Mouse (Mus musculus): ENCODE data around the gene Slc39a11. TPM values are rescaled to one million over a fixed set of nuclear protein-coding genes. Genes with fewer than 3 reads are reported as not detected.

Slc39a11 gene
- polyA plus RNA-seq, 1 experiment from 2014 or later: 42.2 TPM

DNA sequence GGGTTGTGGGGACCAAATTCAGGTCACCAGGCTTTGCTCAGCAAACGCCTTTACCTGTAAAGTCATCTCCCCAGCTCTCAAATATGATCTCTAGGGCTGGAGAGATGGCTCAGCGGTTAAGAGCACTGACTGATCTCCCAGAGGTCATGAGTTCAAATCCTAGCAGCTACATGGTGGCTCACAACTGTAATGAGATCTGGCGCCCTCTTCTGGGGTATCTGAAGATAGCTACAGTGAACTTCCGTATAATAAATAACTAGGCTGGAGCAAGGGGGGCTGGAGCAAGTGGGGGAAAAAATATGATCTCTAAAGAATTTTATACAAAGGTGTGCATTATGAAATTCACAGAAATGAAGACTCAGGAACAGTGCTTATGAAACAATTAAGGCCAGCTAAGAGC is 22.1 kb downstream of the Slc39a11 start:
- Histone ChIP-seq H3K27ac (replicated peaks) (no peak overlapping the region), H3K4me1 (0 out of 2 replicates have a peak, but pooled peaks cover 3% of the 10 kb centered on the region), H3K4me3 (no peak overlapping the region), H3K36me3 (peaks cover 10% of the 10 kb centered on the region), H3K9ac (replicated peaks) (no peak overlapping the region), H3K9me3 (no peaks in the 10 kb centered on the region), H3K4me2 (replicated peaks) (no peak overlapping the region), H3K27me3 (no peaks in the 10 kb centered on the region)
- WGBS: 52% methylated on average over 4 of the region's 4 CpGs
- no peak for ATAC-seq (replicated peaks)

DNA sequence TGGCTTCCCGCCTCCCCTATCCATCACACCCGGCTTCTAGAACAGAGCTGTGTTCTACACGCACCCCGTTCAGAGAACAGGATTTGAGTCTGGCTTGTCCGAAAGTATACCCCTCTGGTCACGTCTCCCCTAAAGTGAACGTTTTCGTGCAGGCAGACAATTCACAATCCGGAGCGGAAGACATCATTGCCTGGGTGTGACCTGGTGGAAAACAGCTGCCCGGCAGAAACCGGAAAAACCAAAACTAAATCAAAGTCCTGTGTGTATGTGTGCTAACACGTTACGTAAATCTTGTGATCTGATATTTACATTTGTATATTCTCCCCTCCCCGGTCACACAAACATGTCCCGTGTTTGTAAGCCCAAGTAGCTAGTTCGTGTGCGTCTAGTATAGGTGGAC is 24.4 kb downstream of the Slc39a11 start:
- 94% methylated on average over 18 of the region's 18 CpGs for WGBS
- H3K9ac ChIP-seq (replicated peaks): no peak overlapping the region
- H3K27ac ChIP-seq (replicated peaks): no peak overlapping the region
- peaks cover 10% of the 10 kb centered on the region for H3K36me3 ChIP-seq
- no peak overlapping the region for H3K4me2 ChIP-seq (replicated peaks)
- ATAC-seq (replicated peaks): no peak
- no peaks in the 10 kb centered on the region for H3K27me3 ChIP-seq
- no peaks in the 10 kb centered on the region for H3K9me3 ChIP-seq
- H3K4me1 ChIP-seq: peaks cover 14% of the 10 kb centered on the region; the same call in 1 of the 2 replicates
- H3K4me3 ChIP-seq: no peak overlapping the region

DNA sequence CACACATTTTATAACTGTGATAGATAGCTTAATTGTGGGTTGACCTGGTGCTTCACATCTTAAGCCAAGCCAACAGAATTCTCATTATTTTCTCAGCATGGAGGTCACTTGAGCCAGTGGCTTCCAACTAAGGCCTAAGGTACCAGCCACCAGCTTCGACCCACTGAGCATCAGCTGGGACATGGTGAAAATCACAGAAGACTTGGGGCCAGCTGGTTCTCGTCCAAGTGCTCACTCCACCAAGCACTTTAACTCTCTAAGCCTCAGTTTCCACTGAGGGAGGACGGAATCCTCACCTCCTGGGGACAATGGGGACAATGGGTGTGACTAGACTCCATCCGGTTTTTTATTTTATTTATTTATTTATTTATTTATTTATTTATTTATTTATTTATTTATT is 27.9 kb downstream of the Slc39a11 start:
- no peaks in the 10 kb centered on the region for H3K27me3 ChIP-seq
- H3K27ac ChIP-seq (replicated peaks): no peak overlapping the region
- H3K9me3 ChIP-seq: no peaks in the 10 kb centered on the region
- no peak for ATAC-seq (replicated peaks)
- peak overlapping the region; percentile 77; the same call in 1 of the 2 replicates for H3K4me3 ChIP-seq
- H3K4me2 ChIP-seq (replicated peaks): peak overlapping the region; percentile 98
- H3K36me3 ChIP-seq: peaks cover 10% of the 10 kb centered on the region
- H3K4me1 ChIP-seq: peaks cover 43% of the 10 kb centered on the region
- no peak overlapping the region for H3K9ac ChIP-seq (replicated peaks)
- WGBS: 78% methylated on average over 4 of the region's 4 CpGs

DNA sequence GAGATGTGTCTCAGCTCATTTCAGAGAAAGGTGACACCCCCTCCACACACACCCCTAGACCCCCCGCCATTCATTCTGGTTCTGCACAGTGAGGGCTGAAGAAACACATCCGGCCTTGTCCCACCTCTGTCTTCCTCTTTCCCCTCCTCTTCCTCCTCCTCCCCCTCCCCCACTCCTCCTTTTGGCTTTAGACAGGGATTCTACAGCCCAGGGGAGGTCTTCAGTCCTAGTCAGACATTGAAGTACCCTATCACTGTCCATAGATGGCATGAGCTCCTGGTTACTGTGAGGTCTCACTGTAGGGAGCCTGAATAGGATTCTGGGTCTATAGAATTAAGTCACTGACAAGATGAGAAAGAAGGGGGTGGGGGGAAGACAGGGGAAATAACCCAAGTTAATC is 28.9 kb downstream of the Slc39a11 start:
- Histone ChIP-seq H3K36me3 (peaks cover 10% of the 10 kb centered on the region), H3K4me1 (peaks cover 43% of the 10 kb centered on the region), H3K9me3 (no peaks in the 10 kb centered on the region), H3K4me2 (replicated peaks) (peak overlapping the region; percentile 98), H3K27ac (replicated peaks) (no peak overlapping the region), H3K4me3 (peak overlapping the region; percentile 77), H3K9ac (replicated peaks) (peak overlapping the region; percentile 77), H3K27me3 (no peaks in the 10 kb centered on the region)
- 55% methylated on average over 2 of the region's 2 CpGs for WGBS
- ATAC-seq (replicated peaks): no peak

DNA sequence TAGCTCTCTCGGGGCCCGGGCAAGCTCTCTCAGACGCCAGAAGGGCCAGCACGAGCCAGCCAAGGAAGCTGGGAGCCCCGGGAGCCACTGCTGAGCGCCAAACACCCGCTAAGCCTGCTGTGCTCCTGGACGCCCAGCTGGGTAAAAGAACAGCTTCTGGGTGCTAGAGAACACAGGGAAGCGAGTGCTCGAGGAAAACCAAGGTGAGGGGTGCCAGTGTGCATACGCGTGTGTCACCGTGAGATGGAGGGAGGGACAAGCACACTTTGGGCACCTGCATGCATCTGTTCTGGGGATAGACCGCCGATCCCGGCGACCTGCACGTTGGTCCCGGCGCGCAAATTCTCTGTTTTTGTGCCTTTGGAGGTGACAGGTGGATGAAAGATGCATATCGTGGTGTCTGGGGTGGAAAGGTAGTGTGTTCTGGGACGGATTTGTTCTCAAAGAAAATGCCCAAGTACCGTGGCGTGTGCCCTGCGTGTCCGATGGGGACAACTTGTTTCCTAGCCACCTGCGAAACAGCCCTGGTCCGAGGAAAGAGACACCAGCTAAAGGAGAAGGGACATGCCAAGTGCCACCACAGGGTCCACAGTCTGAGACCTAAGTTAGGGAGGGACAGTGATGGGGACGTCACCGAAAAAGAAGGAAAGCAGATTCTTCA is 30.3 kb downstream of the Slc39a11 start:
- Histone ChIP-seq H3K9me3 (no peaks in the 10 kb centered on the region), H3K27ac (replicated peaks) (peak overlapping the region; percentile 80), H3K27me3 (no peaks in the 10 kb centered on the region), H3K9ac (replicated peaks) (peak overlapping the region; percentile 77), H3K4me1 (peaks cover 43% of the 10 kb centered on the region), H3K4me2 (replicated peaks) (peak overlapping the region; percentile 98), H3K36me3 (peaks cover 3% of the 10 kb centered on the region; the same call in 1 of the 2 replicates), H3K4me3 (peak overlapping the region; percentile 77)
- 1% methylated on average over 31 of the region's 31 CpGs for WGBS
- ATAC-seq (replicated peaks): no peak; the same call in none of the 2 replicates

DNA sequence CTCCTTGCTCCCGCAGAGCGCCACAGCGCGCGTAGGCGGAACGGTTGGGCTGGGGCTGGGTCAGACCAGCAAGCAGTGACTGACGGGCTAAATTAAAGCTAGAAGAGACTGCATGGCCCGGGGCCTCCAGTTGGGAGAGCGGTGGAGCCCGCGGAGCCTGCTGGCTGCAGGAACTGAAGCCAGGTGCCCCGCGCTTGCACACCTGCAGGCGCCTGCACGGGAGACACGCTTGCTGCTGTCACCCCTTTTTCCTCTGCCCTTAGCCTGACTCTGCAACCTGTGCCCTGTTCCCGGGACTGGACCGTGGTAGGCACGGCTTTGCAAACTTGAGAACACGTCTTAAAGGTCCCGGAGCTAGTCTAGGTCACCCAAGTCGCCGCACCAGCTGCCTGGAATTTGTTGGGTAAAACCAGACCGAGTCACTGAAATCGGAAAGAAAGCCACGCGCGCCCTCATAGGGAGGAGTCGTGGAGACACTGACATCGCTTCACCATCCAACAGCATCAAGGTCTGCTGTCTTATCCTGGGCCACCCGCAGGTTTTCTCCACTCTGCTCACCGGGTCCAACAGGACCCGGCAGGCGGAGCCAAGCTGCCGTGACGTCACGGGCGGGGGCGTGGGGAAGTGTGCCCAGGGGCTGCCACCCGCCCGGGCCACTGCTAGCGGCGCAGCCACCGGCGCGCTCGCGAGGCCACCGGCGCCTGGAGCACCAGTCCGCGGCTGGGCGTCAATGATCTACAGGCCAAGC is 31.0 kb downstream of the Slc39a11 start, which contains the start of gene Sstr2:
Sstr2 (plus strand) TSS at position 671 of the 748 bp plus-strand sequence.
- H3K27ac ChIP-seq (replicated peaks): peak within 1 kb of the TSS; percentile 80
- H3K27me3 ChIP-seq: no peaks in the 10 kb centered on the region
- H3K4me2 ChIP-seq (replicated peaks): peak within 1 kb of the TSS; percentile 98
- H3K9me3 ChIP-seq: no peaks in the 10 kb centered on the region
- H3K4me1 ChIP-seq: peaks cover 43% of the 10 kb centered on the region
- WGBS: under 1% methylated on average over 54 of the region's 54 CpGs
- H3K36me3 ChIP-seq: no peaks in the 10 kb centered on the region
- peak within 1 kb of the TSS; percentile 77 for H3K4me3 ChIP-seq
- peak within 1 kb of the TSS; percentile 77 for H3K9ac ChIP-seq (replicated peaks)
- ATAC-seq (replicated peaks): peak; percentile 85

DNA sequence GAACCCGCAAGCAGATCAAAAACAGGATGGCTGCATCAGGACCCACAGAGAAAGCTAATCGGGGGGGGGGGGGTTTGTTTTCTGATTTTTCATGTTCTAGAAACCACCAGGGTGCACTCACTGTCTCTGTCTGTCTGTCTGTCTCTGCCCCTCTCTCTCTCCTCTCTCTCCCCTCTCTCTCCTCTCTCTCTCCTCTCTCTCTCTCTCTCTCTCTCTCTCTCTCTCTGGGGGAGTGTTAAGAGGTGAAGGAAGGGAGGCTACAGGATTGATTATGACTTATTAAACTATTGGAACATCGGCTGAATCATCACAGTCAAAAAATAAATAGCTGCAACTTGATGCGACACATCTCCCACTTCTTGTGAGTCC is 31.6 kb downstream of the Slc39a11 start:
- Histone ChIP-seq H3K27ac (replicated peaks) (peak overlapping the region; percentile 80), H3K36me3 (no peaks in the 10 kb centered on the region)

DNA sequence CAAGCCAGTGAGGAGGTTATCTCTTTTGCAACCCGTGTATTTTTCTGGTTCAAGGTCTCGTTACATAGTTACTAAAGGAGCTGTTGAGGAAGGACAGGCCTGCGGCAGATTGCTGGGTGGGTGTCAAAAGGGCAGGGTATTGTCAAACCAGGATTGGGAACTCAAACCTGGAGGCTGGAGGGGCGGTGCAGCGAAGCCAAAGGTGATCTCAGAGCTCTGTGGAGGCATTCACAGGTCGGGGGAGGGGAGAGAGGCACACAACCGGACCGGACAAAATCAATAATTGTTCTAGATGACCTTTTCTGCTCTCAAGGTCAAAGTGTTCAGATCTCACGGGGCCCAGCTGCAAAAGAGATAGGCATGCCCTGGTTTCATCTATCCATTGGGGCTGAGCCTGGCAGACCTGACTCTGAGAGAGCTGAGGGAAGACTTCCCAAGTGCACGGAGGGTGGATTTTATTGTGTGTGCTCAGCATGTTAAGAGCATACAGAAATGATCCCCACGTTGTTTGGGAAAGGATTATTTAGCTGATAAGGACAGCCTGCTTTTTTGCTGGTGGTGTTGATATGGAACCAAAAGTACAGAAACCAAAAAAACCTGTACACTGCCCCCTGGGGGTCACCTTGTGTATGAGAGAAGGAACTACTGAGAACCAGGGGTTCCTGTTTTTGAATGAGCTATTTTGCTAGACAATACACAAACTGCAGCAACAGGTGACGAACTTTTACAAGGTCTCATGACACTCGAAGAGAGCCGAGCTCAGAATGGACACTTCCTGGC is 32.6 kb downstream of the Slc39a11 start:
- 48% methylated on average over 14 of the region's 14 CpGs for WGBS
- peaks cover 41% of the 10 kb centered on the region for H3K4me1 ChIP-seq
- no peaks in the 10 kb centered on the region for H3K27me3 ChIP-seq
- ATAC-seq (replicated peaks): no peak
- H3K27ac ChIP-seq (replicated peaks): no peak overlapping the region
- no peak overlapping the region for H3K9ac ChIP-seq (replicated peaks)
- H3K4me2 ChIP-seq (replicated peaks): no peak overlapping the region
- H3K4me3 ChIP-seq: no peak overlapping the region
- H3K36me3 ChIP-seq: no peaks in the 10 kb centered on the region
- no peaks in the 10 kb centered on the region for H3K9me3 ChIP-seq

More for the DNA sequence above, 31.6 kb downstream of the Slc39a11 start:
- ATAC-seq (replicated peaks): no peak
- H3K9me3 ChIP-seq: no peaks in the 10 kb centered on the region
- H3K4me2 ChIP-seq (replicated peaks): peak overlapping the region; percentile 98
- no peaks in the 10 kb centered on the region for H3K27me3 ChIP-seq
- 24% methylated on average over 4 of the region's 4 CpGs for WGBS
- H3K9ac ChIP-seq (replicated peaks): peak overlapping the region; percentile 77
- H3K4me1 ChIP-seq: peaks cover 43% of the 10 kb centered on the region
- H3K4me3 ChIP-seq: peak overlapping the region; percentile 77

DNA sequence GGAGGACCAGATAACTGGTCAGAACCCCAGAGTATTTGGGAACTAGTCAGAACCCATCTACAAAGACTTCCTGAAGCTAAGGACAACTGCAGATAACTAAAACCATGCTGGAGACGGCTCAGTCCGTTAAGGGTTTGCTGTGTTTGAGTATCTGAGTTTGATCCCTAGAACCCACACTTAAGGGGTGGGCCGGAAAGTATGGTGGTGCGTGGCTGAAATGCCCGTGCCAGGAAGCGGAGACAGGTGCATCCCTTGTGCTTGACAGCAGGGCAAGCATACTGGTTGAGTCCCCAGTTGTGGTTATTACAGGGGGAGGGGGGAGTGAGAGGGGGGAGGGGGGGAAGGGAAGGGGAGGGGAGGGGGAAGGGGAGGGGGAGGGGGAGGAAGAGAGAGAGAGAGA is 35.4 kb downstream of the Slc39a11 start:
- no peaks in the 10 kb centered on the region for H3K9me3 ChIP-seq
- no peaks in the 10 kb centered on the region for H3K36me3 ChIP-seq
- 81% methylated on average over 6 of the region's 6 CpGs for WGBS
- H3K9ac ChIP-seq (replicated peaks): no peak overlapping the region
- no peak overlapping the region for H3K4me3 ChIP-seq
- no peak overlapping the region for H3K4me2 ChIP-seq (replicated peaks)
- no peak for ATAC-seq (replicated peaks)
- no peak overlapping the region for H3K27ac ChIP-seq (replicated peaks)
- H3K27me3 ChIP-seq: no peaks in the 10 kb centered on the region
- peaks cover 30% of the 10 kb centered on the region for H3K4me1 ChIP-seq

DNA sequence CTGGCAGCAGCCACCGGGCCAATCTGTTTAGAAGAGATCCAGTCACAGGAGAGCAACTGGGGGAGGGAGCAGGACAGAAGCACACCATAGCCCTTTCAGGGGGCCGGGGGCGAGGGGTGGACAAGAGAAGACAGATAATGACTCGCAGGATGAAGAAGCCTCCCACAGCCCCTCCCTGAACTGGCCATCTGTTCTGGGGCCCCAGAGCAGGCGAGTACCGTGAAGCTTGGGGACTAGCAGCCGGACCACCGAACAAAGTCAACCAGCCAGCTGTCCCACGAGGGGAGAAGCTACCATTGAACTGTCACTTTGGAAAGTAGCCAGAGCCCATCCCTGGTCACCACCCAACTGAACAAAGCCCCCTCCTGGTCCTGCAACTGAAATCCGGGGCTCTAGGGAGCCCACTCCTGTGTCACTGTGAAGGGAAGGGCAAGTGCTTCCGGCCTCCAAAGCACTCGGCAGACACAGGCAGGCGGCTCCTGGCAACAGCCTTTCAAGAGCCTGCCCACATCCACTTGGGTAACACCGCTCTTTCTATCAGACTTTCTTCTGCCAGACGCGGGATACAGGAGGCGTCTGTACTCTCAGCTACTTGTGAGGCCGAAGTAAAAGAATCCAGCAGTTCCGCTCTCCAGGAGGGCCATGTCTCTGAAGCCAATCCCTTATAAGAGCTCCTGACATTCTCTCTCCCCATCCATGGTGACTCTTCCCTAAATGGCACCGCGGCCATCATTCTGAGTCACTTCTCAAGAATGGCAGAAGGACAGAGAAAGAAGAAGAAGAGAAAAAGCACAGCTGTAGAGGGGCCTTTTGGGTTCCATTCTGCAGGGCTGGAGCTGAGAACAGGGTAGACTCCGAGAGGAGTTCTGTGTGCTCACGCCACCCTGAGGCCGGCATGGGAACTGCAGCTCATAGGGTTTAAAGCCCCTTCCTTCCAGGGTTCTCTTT is 37.9 kb downstream of the Slc39a11 start:
- H3K9ac ChIP-seq (replicated peaks): no peak overlapping the region

DNA sequence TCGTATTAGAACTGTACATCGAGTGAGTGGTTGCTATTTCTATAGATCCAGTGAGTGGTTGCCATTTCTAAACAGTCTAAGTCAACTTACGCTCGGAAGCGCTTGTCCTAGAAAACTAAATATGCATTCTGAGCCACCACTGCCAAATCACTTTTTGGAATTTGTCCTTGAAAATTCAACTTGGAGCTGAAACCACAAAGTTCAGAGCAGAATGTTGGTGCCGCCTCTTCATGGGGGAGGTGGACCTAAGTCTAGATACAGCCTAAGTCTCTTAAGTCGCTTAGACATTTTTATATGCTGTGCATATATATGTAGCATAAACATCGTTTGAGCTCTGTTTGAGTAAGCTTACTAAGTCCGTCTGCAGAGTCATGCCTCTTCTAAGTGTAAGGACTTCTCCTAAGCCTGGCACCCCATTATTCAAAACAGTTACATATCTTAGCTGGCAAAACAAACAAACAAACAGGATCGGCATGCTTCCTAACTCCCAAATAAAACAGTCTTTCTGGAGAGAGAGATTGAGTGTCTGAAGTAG is 38.7 kb downstream of the Slc39a11 start:
- no peak overlapping the region for H3K4me2 ChIP-seq (replicated peaks)
- WGBS: 88% methylated on average over 10 of the region's 10 CpGs

More for the DNA sequence above, 37.9 kb downstream of the Slc39a11 start:
- Histone ChIP-seq H3K36me3 (no peaks in the 10 kb centered on the region), H3K4me3 (no peak overlapping the region), H3K9me3 (no peaks in the 10 kb centered on the region), H3K27ac (replicated peaks) (peak overlapping the region; percentile 79), H3K27me3 (no peaks in the 10 kb centered on the region), H3K4me1 (peaks cover 10% of the 10 kb centered on the region), H3K4me2 (replicated peaks) (no peak overlapping the region; the same call in 1 of the 2 replicates)
- peak; percentile 77 for ATAC-seq (replicated peaks)
- 21% methylated on average over 24 of the region's 24 CpGs for WGBS

More for the DNA sequence above, 38.7 kb downstream of the Slc39a11 start:
- Histone ChIP-seq H3K27me3 (no peaks in the 10 kb centered on the region), H3K9ac (replicated peaks) (no peak overlapping the region), H3K4me1 (peaks cover 10% of the 10 kb centered on the region), H3K9me3 (no peaks in the 10 kb centered on the region), H3K36me3 (no peaks in the 10 kb centered on the region), H3K4me3 (no peak overlapping the region), H3K27ac (replicated peaks) (peak overlapping the region; percentile 79; the same call in 1 of the 2 replicates)
- ATAC-seq (replicated peaks): no peak

Data from forebrain, embryonic 15.5 days (tissue).